Mouse (Mus musculus) brain, embryonic 14.5 days (tissue): ENCODE measurements at regions not wholly inside any gene's neighbourhood (a gene's known extent, or its start where the extent isn't known, plus 50 kb on each side); places are given as distances from the start of the nearest gene placed in this dataset.

Experiments used
- CTCF ChIP-seq: fragments of 200-500 bp; IDR thresholded peaks from 2 replicates; pipeline ENCODE4 v1.5.1; 2012; ENCODE audit warnings: inconsistent platforms, mild to moderate bottlenecking, moderate library complexity, borderline replicate concordance; ENCODE audit not compliant: insufficient read depth, insufficient read length; ENCODE audit errors: extremely low read depth
- POLR2A ChIP-seq: fragments of 200-500 bp; IDR thresholded peaks from 2 replicates; pipeline ENCODE4 v1.6.1; 2012; ENCODE audit warnings: mild to moderate bottlenecking, inconsistent platforms, borderline replicate concordance; ENCODE audit not compliant: poor library complexity, insufficient read depth, insufficient read length, severe bottlenecking; ENCODE audit errors: extremely low read depth

DNA sequence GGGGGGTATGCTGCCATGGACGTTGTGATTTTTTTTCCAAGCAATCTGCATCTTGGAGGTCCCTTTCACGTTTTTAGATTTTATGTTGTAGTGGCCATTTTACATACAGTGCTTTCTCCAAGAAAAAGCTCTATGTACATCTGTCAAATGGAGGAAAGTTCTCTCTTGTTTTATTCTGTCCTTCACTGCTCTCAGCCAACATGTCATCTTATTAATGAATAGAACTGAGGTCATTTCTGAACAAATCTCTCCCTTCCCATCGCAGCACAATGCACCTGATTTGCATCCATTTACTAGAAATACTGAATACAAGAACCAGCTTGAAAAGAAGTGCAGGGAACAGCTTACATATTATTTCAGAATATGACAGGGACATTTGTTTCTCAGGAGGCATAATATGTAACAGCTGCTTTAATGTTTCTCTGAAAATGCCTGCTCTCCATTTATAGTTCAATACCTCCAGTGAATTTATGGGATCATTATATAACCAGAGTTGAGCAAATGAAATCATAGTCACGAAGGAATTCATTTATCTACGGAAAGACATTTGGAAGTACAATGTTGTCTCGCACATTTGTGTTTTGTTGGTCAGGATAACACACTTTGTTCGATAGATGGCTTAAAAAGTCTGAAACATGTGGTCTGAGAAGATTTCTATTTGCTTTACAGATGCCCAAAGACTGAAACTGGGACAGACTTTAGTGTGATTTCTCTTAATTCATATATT, 224.3 kb downstream of the Usp25 start:
- TF ChIP-seq CTCF (no peak), POLR2A (no peak)
